ENCODE assay signal across 20 mouse cellular contexts in genomic region chr16:6271596-6272370, GRCm38 (mm10).
DNase-seq lines count a peak whose midpoint lies in the region; ATAC-seq lines count a peak whose summit lies in the region.
"Had no signal": no experiment of that assay in that cellular context is flagged by ENCODE, and none has a peak within 500 bp of the region (broad histone marks: within the 10 kb centered on the region; RNA-seq: fewer than 3 reads in every experiment).

No protein-coding gene starts in this region.

- ATAC-seq in heart, embryonic 12.5 days (ENCODE audit: insufficient number of reproducible peaks, low FRiP score) = no peak
- ATAC-seq in neural tube, embryonic 15.5 days (ENCODE audit: low FRiP score) = no peak
- ATAC-seq: forebrain, embryonic 14.5 days; intestine, embryonic 16.5 days had no signal

- H3K4me3 ChIP-seq in heart, embryonic 10.5 days = no peak overlapping the region
- no peak overlapping the region for H3K4me3 ChIP-seq in heart, embryonic 12.5 days
- no peak overlapping the region for H3K4me3 ChIP-seq in neural tube, embryonic 15.5 days (replicated peaks)
- H3K4me3 ChIP-seq: embryonic facial prominence, embryonic 10.5 days; erythroblast, embryonic 14.5 days; forebrain, embryonic 10.5 days; heart, adult 2 months; heart, embryonic 13.5 days; hindbrain, embryonic 15.5 days had no signal

- no peak overlapping the region for H3K9ac ChIP-seq in heart, embryonic 12.5 days
- H3K9ac ChIP-seq in neural tube, embryonic 15.5 days (replicated peaks) = no peak overlapping the region
- H3K9ac ChIP-seq: heart, embryonic 13.5 days; hindbrain, embryonic 15.5 days had no signal

- WGBS in heart, embryonic 10.5 days = 77% methylated on average over 7 of the region's 7 CpGs
- WGBS in heart, embryonic 12.5 days = 67% methylated on average over 7 of the region's 7 CpGs
- 82% methylated on average over 7 of the region's 7 CpGs for WGBS in neural tube, embryonic 15.5 days

- H3K9me3 ChIP-seq in heart, embryonic 10.5 days = no peaks in the 10 kb centered on the region
- H3K9me3 ChIP-seq in heart, embryonic 12.5 days (replicated peaks) = no peaks in the 10 kb centered on the region
- H3K9me3 ChIP-seq in neural tube, embryonic 15.5 days (replicated peaks) = no peaks in the 10 kb centered on the region
- H3K9me3 ChIP-seq: embryonic facial prominence, embryonic 10.5 days; forebrain, embryonic 10.5 days; heart, embryonic 13.5 days; hindbrain, embryonic 15.5 days had no signal

- H3K4me1 ChIP-seq in heart, embryonic 10.5 days = no peaks in the 10 kb centered on the region
- no peaks in the 10 kb centered on the region for H3K4me1 ChIP-seq in heart, embryonic 12.5 days (replicated peaks)
- no peaks in the 10 kb centered on the region for H3K4me1 ChIP-seq in neural tube, embryonic 15.5 days
- H3K4me1 ChIP-seq: embryonic facial prominence, embryonic 10.5 days; heart, embryonic 13.5 days; hindbrain, embryonic 15.5 days had no signal

- H3K36me3 ChIP-seq in heart, embryonic 10.5 days = no peaks in the 10 kb centered on the region
- H3K36me3 ChIP-seq in heart, embryonic 12.5 days = no peaks in the 10 kb centered on the region
- no peaks in the 10 kb centered on the region for H3K36me3 ChIP-seq in neural tube, embryonic 15.5 days
- H3K36me3 ChIP-seq: embryonic facial prominence, embryonic 10.5 days; forebrain, embryonic 10.5 days; heart, embryonic 13.5 days; hindbrain, embryonic 15.5 days had no signal

- no peaks in the 10 kb centered on the region for H3K27me3 ChIP-seq in heart, embryonic 10.5 days (ENCODE audit: insufficient read depth, poor library complexity, severe bottlenecking)
- H3K27me3 ChIP-seq in heart, embryonic 12.5 days (replicated peaks) = no peaks in the 10 kb centered on the region
- no peaks in the 10 kb centered on the region for H3K27me3 ChIP-seq in neural tube, embryonic 15.5 days (replicated peaks)
- H3K27me3 ChIP-seq: heart, embryonic 13.5 days; hindbrain, embryonic 15.5 days had no signal

- peak; percentile 61 for DNase-seq in heart, adult 11 months
- no peak for DNase-seq in heart, embryonic 10.5 days (ENCODE audit: low spot score)
- peak; percentile 53 to 60 for DNase-seq in cerebellum, adult 18-20 months
- peak; percentile 79 for DNase-seq in cerebellum, adult 9-10 months
- peak; percentile 63 to 69 for DNase-seq in cerebellum, postnatal 25 days
- DNase-seq in T-cell, adult 2 months (ENCODE audit: low spot score) = no peak
- DNase-seq: adrenal gland, postnatal 14 days; gastrocnemius, postnatal 10 days; heart, adult 2 months; heart, postnatal 36 days; kidney, adult 2 months had no signal

- no peak overlapping the region for H3K27ac ChIP-seq in heart, embryonic 10.5 days
- H3K27ac ChIP-seq in heart, embryonic 12.5 days (ENCODE audit: poor library complexity, severe bottlenecking) = no peak overlapping the region
- no peak overlapping the region for H3K27ac ChIP-seq in neural tube, embryonic 15.5 days (replicated peaks)
- H3K27ac ChIP-seq: embryonic facial prominence, embryonic 10.5 days; forebrain, embryonic 10.5 days; heart, adult 2 months; heart, embryonic 13.5 days; hindbrain, embryonic 15.5 days had no signal

- no peak overlapping the region for H3K4me2 ChIP-seq in heart, embryonic 12.5 days
- no peak overlapping the region for H3K4me2 ChIP-seq in neural tube, embryonic 15.5 days
- H3K4me2 ChIP-seq: heart, embryonic 13.5 days; hindbrain, embryonic 15.5 days had no signal

Comparison
In these comparisons a context has a peak if more than half of its experiments do, and no peak if none do; other contexts are left out.
1. DNase-seq: peak in heart, adult 11 months (single experiment), cerebellum, adult 18-20 months (2 of 2), cerebellum, adult 9-10 months (single experiment) and cerebellum, postnatal 25 days (2 of 2); none in heart, embryonic 10.5 days (single experiment) and T-cell, adult 2 months (single experiment).